Mouse (Mus musculus) G1E (cell line): ENCODE data around the gene 4930583I09Rik. TPM values are rescaled to one million over a fixed set of nuclear protein-coding genes. Genes with fewer than 3 reads are reported as not detected.

Experiments used
- ATAC-seq: 2 replicates; pipeline ENCODE4 v1.8.0; 2016; ENCODE audit warnings: mild to moderate bottlenecking; ENCODE audit not compliant: insufficient number of reproducible peaks, poor library complexity, low FRiP score, severe bottlenecking; ENCODE audit errors: extremely low read depth
- DNase-seq: peaks from one replicate; pipeline ENCODE4 v3.0.0; 2012; ENCODE audit warnings: low spot score
- H3K27me3 ChIP-seq: 2 replicates; pipeline ENCODE4 v1.6.1; 2012; ENCODE audit warnings: mild to moderate bottlenecking, low read length, inconsistent platforms; ENCODE audit not compliant: insufficient read depth
- H3K36me3 ChIP-seq: replicated peaks from 2 replicates; pipeline ENCODE3; 2012; ENCODE audit warnings: mild to moderate bottlenecking, inconsistent platforms
- H3K4me1 ChIP-seq: 2 replicates; pipeline ENCODE4 v1.6.1; 2012; ENCODE audit warnings: low read depth, low read length, inconsistent platforms, mixed read lengths; ENCODE audit not compliant: insufficient read depth
- H3K4me3 ChIP-seq: 2 replicates; pipeline ENCODE4 v1.5.1; 2012; ENCODE audit warnings: low read depth, mild to moderate bottlenecking, inconsistent platforms, low read length, moderate library complexity, mixed read lengths
- H3K9me3 ChIP-seq: replicated peaks from 2 replicates; pipeline ENCODE4 v1.6.1; 2012; ENCODE audit warnings: inconsistent platforms
- CTCF ChIP-seq: IDR thresholded peaks from 2 replicates; pipeline ENCODE4 v1.5.1; 2012; ENCODE audit warnings: low read depth, low read length, inconsistent platforms, mixed read lengths
- GATA1 ChIP-seq: IDR thresholded peaks from 2 replicates; pipeline ENCODE4 v1.6.1; 2012; ENCODE audit warnings: borderline replicate concordance, low read length, inconsistent platforms, mixed read lengths
- GATA2 ChIP-seq: IDR thresholded peaks from 2 replicates; pipeline ENCODE4 v1.6.1; 2012; ENCODE audit warnings: low read depth, low read length, inconsistent platforms, borderline replicate concordance
- POLR2AphosphoS5 ChIP-seq: IDR thresholded peaks from 2 replicates; pipeline ENCODE4 v1.6.1; 2012; ENCODE audit warnings: low read depth, low read length, inconsistent platforms; ENCODE audit not compliant: insufficient replicate concordance
- TAL1 ChIP-seq: conservative IDR thresholded peaks from 2 replicates; pipeline ENCODE4 v1.6.1; 2012; ENCODE audit warnings: low read depth, low read length, inconsistent platforms, mixed read lengths
- polyA plus RNA-seq: library from polyadenylated mRNA; stranded (reverse); fragments of >175 nt; gene quantifications from 2 replicates; pipeline ENCODE4 v1.2.3, GENCODE M21; 2012
- total RNA-seq, 2 experiments: library from RNA; stranded (forward) in 1 of 2; stranded (reverse) in 1 of 2; fragments of 200-1000 nt in 1 of 2; fragments of >200 nt in 1 of 2; fragmentation: Nextera tagmentation in 1 of 2; gene quantifications; 2 replicates each; pipeline ENCODE4 v1.2.3; 2014 to 2017

Gene 4930583I09Rik
- total and polyA plus RNA-seq, 3 experiments, result not detected

DNA sequence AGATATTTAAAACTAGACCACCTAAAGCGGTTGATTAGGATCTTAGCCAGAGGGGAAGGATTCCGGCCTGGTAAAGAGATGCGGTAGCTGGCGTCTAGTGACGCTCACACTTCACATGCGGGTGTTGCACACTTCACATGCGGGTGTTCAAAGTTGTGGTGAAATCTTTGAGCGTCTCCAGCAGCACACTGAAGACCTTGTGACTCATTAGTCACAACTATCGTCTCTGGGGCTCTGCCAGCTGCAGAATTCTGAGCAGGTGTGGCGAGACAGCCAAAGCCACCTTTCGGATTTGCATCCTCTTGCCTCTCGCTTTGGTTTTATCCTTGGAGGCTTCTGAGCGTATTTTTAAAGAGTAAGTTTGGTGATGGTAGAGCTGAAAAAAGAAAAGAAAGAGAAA is 47.6 kb downstream of the 4930583I09Rik start:
- no peak for TF ChIP-seq GATA2
- no peak for TF ChIP-seq CTCF
- no peak for TF ChIP-seq TAL1
- TF ChIP-seq POLR2AphosphoS5, result no peak
- TF ChIP-seq GATA1, result no peak
- H3K36me3 ChIP-seq, result no peaks in the 10 kb centered on the region
- no peak for DNase-seq

DNA sequence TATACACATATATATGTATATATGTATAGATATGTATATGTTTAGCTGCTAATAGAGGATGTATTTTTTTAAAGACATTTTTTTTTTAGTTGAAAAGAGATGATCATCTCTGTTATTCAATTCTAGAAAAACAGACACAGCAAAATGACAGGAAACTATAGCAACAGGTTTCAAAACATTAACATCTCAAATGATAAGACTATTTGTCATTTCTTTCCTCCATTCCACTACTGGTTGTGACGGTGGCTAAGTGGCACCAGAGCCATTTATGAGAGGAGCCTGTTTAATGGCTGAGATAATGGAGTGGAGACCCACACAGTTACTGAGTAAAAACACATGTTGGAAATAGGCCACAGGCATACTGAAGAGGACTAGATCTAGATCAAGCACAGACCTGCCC is 49.9 kb downstream of the 4930583I09Rik start:
- no peak for ATAC-seq
- no peak for DNase-seq
- TF ChIP-seq GATA2, result no peak
- TF ChIP-seq TAL1, result no peak
- no peak for TF ChIP-seq POLR2AphosphoS5
- no peak for TF ChIP-seq CTCF
- TF ChIP-seq GATA1, result no peak
- no peaks in the 10 kb centered on the region for H3K36me3 ChIP-seq
- H3K4me3 ChIP-seq, result no peak overlapping the region
- H3K9me3 ChIP-seq, result peaks cover 45% of the 10 kb centered on the region
- H3K27me3 ChIP-seq, result no peaks in the 10 kb centered on the region
- no peaks in the 10 kb centered on the region for H3K4me1 ChIP-seq

More for the DNA sequence above, 47.6 kb downstream of the 4930583I09Rik start:
- no peak for ATAC-seq
- Histone ChIP-seq H3K4me3 (no peak overlapping the region), H3K27me3 (no peaks in the 10 kb centered on the region), H3K4me1 (no peaks in the 10 kb centered on the region), H3K9me3 (peaks cover 38% of the 10 kb centered on the region)

Other genes with a start within 250 kb of the 4930583I09Rik start
- gene Man2a1, start 235.3 kb downstream of the 4930583I09Rik start, total RNA-seq (2014; fragmentation: Nextera tagmentation), result not detected in 2 replicates
- gene Man2a1, start 235.3 kb downstream of the 4930583I09Rik start, total RNA-seq (2017), result under 0.01 TPM in 1 of 2 replicates, not detected in the other
- gene Man2a1, start 235.3 kb downstream of the 4930583I09Rik start, polyA plus RNA-seq, result not detected in 2 replicates